Mouse (Mus musculus): Measurements from ENCODE around the gene Fcrlb.
A peak's percentile ranks its signal among the peaks of the same experiment; 100 is the strongest.
"Not testable (repeated sequence)": the region's sequence is repeated elsewhere in the genome, so short reads cannot be mapped to it uniquely, and the experiment has no call there.

Fcrlb gene

GRCm38 (mm10) chr1:170912891-170913615 is at the start of gene Fcrlb:
Gene Fcrlb, minus strand, starts transcription at chr1:170912941.
- DNase-seq: no peak

GRCm38 (mm10) chr1:170962301-170962700 is 49.6 kb upstream of the Fcrlb start:
- DNase-seq: no peak

- DNase-seq: no peak
Measured at GRCm38 (mm10) chr1:170961101-170961500, 48.4 kb upstream of the Fcrlb start.

- DNase-seq: no peak
Measured at GRCm38 (mm10) chr1:170959791-170960190, 47.0 kb upstream of the Fcrlb start.

GRCm38 (mm10) chr1:170958225-170958624 is 45.5 kb upstream of the Fcrlb start:
- no peak for DNase-seq

- DNase-seq: no peak
Measured at GRCm38 (mm10) chr1:170953192-170953591, 40.5 kb upstream of the Fcrlb start.

GRCm38 (mm10) chr1:170950772-170951171 is 38.0 kb upstream of the Fcrlb start:
- no peak for DNase-seq

GRCm38 (mm10) chr1:170944908-170945307 is 32.2 kb upstream of the Fcrlb start:
- DNase-seq: not testable (repeated sequence)

- not testable (repeated sequence) for DNase-seq
Measured at GRCm38 (mm10) chr1:170944151-170944550, 31.4 kb upstream of the Fcrlb start.

GRCm38 (mm10) chr1:170939255-170939654 is 26.5 kb upstream of the Fcrlb start:
- no peak for DNase-seq

- no peak for DNase-seq
Measured at GRCm38 (mm10) chr1:170934383-170934782, 21.6 kb upstream of the Fcrlb start.

GRCm38 (mm10) chr1:170933940-170934339 is 21.2 kb upstream of the Fcrlb start:
- no peak for DNase-seq

GRCm38 (mm10) chr1:170933386-170933920 is 20.7 kb upstream of the Fcrlb start:
- DNase-seq: no peak

- DNase-seq: no peak
Measured at GRCm38 (mm10) chr1:170932043-170932442, 19.3 kb upstream of the Fcrlb start.

GRCm38 (mm10) chr1:170929245-170929644 is 16.5 kb upstream of the Fcrlb start:
- no peak for DNase-seq

GRCm38 (mm10) chr1:170928467-170928866 is 15.7 kb upstream of the Fcrlb start:
- DNase-seq: no peak

GRCm38 (mm10) chr1:170927378-170927777 is 14.6 kb upstream of the Fcrlb start, which contains the start of gene Fcrla:
Gene Fcrla, minus strand, starts transcription at chr1:170927583.
- DNase-seq: no peak

- no peak for DNase-seq
Measured at GRCm38 (mm10) chr1:170926941-170927340, 14.2 kb upstream of the Fcrlb start.

GRCm38 (mm10) chr1:170924485-170924884 is 11.7 kb upstream of the Fcrlb start:
- DNase-seq: no peak

- DNase-seq: no peak
Measured at GRCm38 (mm10) chr1:170919308-170919707, 6.6 kb upstream of the Fcrlb start.

GRCm38 (mm10) chr1:170915657-170916056 is 2.9 kb upstream of the Fcrlb start:
- DNase-seq: no peak

- DNase-seq: no peak
Measured at GRCm38 (mm10) chr1:170911907-170912660, 657 bp downstream of the Fcrlb start.

- DNase-seq: peak; percentile 7
Measured at GRCm38 (mm10) chr1:170908341-170908740, 4.4 kb downstream of the Fcrlb start.
